In genomic region chr11:102011510-102011909, GRCm38 (mm10) we compare ENCODE assay signal across 51 mouse cellular contexts. TPM values are rescaled to one million over a fixed set of nuclear protein-coding genes. Genes with fewer than 3 reads are reported as not detected.
"Had no signal": no experiment of that assay in that cellular context is flagged by ENCODE, and none has a peak within 500 bp of the region (broad histone marks: within the 10 kb centered on the region; RNA-seq: fewer than 3 reads in every experiment).

No protein-coding gene starts in this region.

- DNase-seq: heart, postnatal 10 days; heart, postnatal 14 days; heart, postnatal 36 days; heart, postnatal 4 days; kidney, adult 11 months; kidney, adult 18-20 months; kidney, adult 2 months; kidney, adult 8-10 months; kidney, adult 9 months; kidney, postnatal 10 days; kidney, postnatal 14 days; kidney, postnatal 25 days; kidney, postnatal 36 days; kidney, postnatal 4 days; layer of hippocampus, adult 9-11 months; layer of hippocampus, postnatal 36 days had no signal

- H3K4me2 ChIP-seq: heart, embryonic 12.5 days; heart, embryonic 13.5 days; heart, embryonic 15.5 days; hindbrain, embryonic 12.5 days; hindbrain, embryonic 13.5 days; hindbrain, embryonic 14.5 days; hindbrain, embryonic 15.5 days; intestine, embryonic 15.5 days; kidney, embryonic 15.5 days had no signal

- H3K9ac ChIP-seq: heart, embryonic 12.5 days; heart, embryonic 13.5 days; heart, embryonic 15.5 days; hindbrain, embryonic 12.5 days; hindbrain, embryonic 13.5 days; hindbrain, embryonic 14.5 days; hindbrain, embryonic 15.5 days; intestine, embryonic 15.5 days; kidney, embryonic 15.5 days had no signal

- H3K36me3 ChIP-seq: heart, embryonic 12.5 days; heart, embryonic 15.5 days; intestine, embryonic 15.5 days had no signal

- H3K27ac ChIP-seq: heart, embryonic 13.5 days; heart, embryonic 15.5 days; hindbrain, embryonic 10.5 days; hindbrain, embryonic 14.5 days; intestine, embryonic 15.5 days; kidney, embryonic 15.5 days; kidney, postnatal 0 days; left cerebral cortex, adult 2 months had no signal

- H3K4me3 ChIP-seq: heart, embryonic 12.5 days; heart, embryonic 13.5 days; heart, embryonic 15.5 days; hindbrain, embryonic 10.5 days; hindbrain, embryonic 12.5 days; hindbrain, embryonic 13.5 days; hindbrain, embryonic 15.5 days; intestine, embryonic 15.5 days; kidney, embryonic 15.5 days; layer of hippocampus, adult 2 months; left cerebral cortex, adult 2 months had no signal

- ATAC-seq: hindbrain, embryonic 16.5 days; hindbrain, postnatal 0 days; inflammation-experienced regulatory T-cells, adult 6 months; intestine, embryonic 15.5 days; intestine, embryonic 16.5 days; intestine, postnatal 0 days had no signal

- H3K27me3 ChIP-seq: heart, embryonic 12.5 days; heart, embryonic 15.5 days; hindbrain, embryonic 12.5 days; hindbrain, embryonic 13.5 days; hindbrain, embryonic 15.5 days; intestine, embryonic 15.5 days had no signal

- H3K9me3 ChIP-seq: heart, embryonic 12.5 days; heart, embryonic 13.5 days; heart, embryonic 15.5 days; hindbrain, embryonic 10.5 days; hindbrain, embryonic 12.5 days; hindbrain, embryonic 13.5 days; hindbrain, embryonic 15.5 days; intestine, embryonic 15.5 days; kidney, embryonic 15.5 days had no signal

- H3K4me1 ChIP-seq: intestine, embryonic 15.5 days had no signal

RNA-seq across cellular contexts. Expression of gene Cfap97d1, which starts 27.4 kb away (rescaled TPM):
- total RNA-seq: heart, postnatal 10 days; heart, postnatal 14 days; heart, postnatal 25 days; heart, postnatal 36 days; heart, postnatal 4 days; hematopoietic stem cell, adult 5-6 weeks; hindbrain, postnatal 0 days; layer of hippocampus, adult 18-20 months; layer of hippocampus, adult 2 months; layer of hippocampus, adult 8-10 months; layer of hippocampus, postnatal 10 days; layer of hippocampus, postnatal 14 days; layer of hippocampus, postnatal 25 days; layer of hippocampus, postnatal 36 days; left cerebral cortex, adult 18-20 months; left cerebral cortex, adult 2 months; left cerebral cortex, adult 8-10 months had no signal
- polyA plus RNA-seq: heart, embryonic 12.5 days; heart, embryonic 13.5 days; heart, embryonic 14.5 days; heart, embryonic 15.5 days; heart, embryonic 16.5 days; heart, postnatal 0 days; hindbrain, embryonic 10.5 days; hindbrain, embryonic 11.5 days; hindbrain, embryonic 12.5 days; hindbrain, embryonic 13.5 days; hindbrain, embryonic 14.5 days; hindbrain, embryonic 15.5 days; hindbrain, embryonic 16.5 days; hindbrain, postnatal 0 days; inflammation-experienced regulatory T-cells, adult 6 months; intestine, embryonic 14.5 days; intestine, embryonic 15.5 days; intestine, embryonic 16.5 days; intestine, postnatal 0 days; kidney, adult 2 months; kidney, embryonic 14.5 days; kidney, embryonic 15.5 days; kidney, embryonic 16.5 days; kidney, postnatal 0 days; large intestine, adult 2 months had no signal

RNA-seq across cellular contexts. Expression of gene Cd300lg, which starts 29.8 kb away (rescaled TPM):
- total RNA-seq: hematopoietic stem cell, adult 5-6 weeks; layer of hippocampus, adult 18-20 months; layer of hippocampus, adult 2 months; layer of hippocampus, adult 8-10 months; layer of hippocampus, postnatal 25 days; layer of hippocampus, postnatal 36 days; left cerebral cortex, adult 2 months had no signal

RNA-seq across cellular contexts. Expression of gene Sost, which starts 44.7 kb away (rescaled TPM):
- total RNA-seq: hematopoietic stem cell, adult 5-6 weeks; hindbrain, postnatal 0 days; layer of hippocampus, adult 2 months; layer of hippocampus, postnatal 14 days; layer of hippocampus, postnatal 25 days; layer of hippocampus, postnatal 36 days; left cerebral cortex, adult 18-20 months; left cerebral cortex, adult 2 months had no signal
- polyA plus RNA-seq: hindbrain, embryonic 14.5 days; inflammation-experienced regulatory T-cells, adult 6 months; intestine, embryonic 14.5 days; intestine, postnatal 0 days; large intestine, adult 2 months had no signal
